Mouse (Mus musculus) MEL (cell line): Measurements from ENCODE around the gene Smarcd1. TPM values are rescaled to one million over a fixed set of nuclear protein-coding genes. Genes with fewer than 3 reads are reported as not detected.
"Not testable (repeated sequence)": the region's sequence is repeated elsewhere in the genome, so short reads cannot be mapped to it uniquely, and the experiment has no call there.

Experiments used
- DNase-seq: peaks from one replicate; pipeline ENCODE4 v3.0.0; 2011; ENCODE audit warnings: low read depth, low spot score
- H3K27ac ChIP-seq: 2 replicates; pipeline ENCODE4 v1.5.1; 2012; ENCODE audit warnings: low read depth, mild to moderate bottlenecking, control low read depth, low read length, moderate library complexity; ENCODE audit not compliant: control insufficient read depth
- H3K27me3 ChIP-seq, 2 experiments: fragments of 150-350 bp in 1 of 2; sonication (generic) in 1 of 2; 2 replicates each; pipeline ENCODE4 v1.6.1; 2012; ENCODE audit warnings: low read length in 2 of 2, mild to moderate bottlenecking in 2 of 2, improper control_type of control experiment in 1 of 2, moderate library complexity in 1 of 2; ENCODE audit not compliant: insufficient read depth in 2 of 2, control insufficient read depth in 1 of 2
- H3K36me3 ChIP-seq, 2 experiments: 2 replicates each; pipeline ENCODE4 v1.6.1; 2012 to 2014; ENCODE audit warnings: low read length in 2 of 2, improper control_type of control experiment in 1 of 2, inconsistent platforms in 1 of 2, mild to moderate bottlenecking in 1 of 2; ENCODE audit not compliant: insufficient read depth in 2 of 2, control insufficient read depth in 1 of 2
- H3K4me1 ChIP-seq, 2 experiments: fragments of 150-350 bp in 1 of 2; sonication (generic) in 1 of 2; 2 replicates each; pipeline ENCODE4 v1.6.1; 2012; ENCODE audit warnings: low read length in 2 of 2, improper control_type of control experiment in 1 of 2, mild to moderate bottlenecking in 1 of 2; ENCODE audit not compliant: insufficient read depth in 2 of 2, control insufficient read depth in 1 of 2
- H3K4me3 ChIP-seq, 2 experiments: fragments of 150-350 bp in 1 of 2; sonication (generic) in 1 of 2; 2 replicates each; pipeline ENCODE4 v1.5.1; 2012; ENCODE audit warnings: low read depth in 2 of 2, low read length in 2 of 2, mild to moderate bottlenecking in 2 of 2, moderate library complexity in 2 of 2, control low read depth in 1 of 2, improper control_type of control experiment in 1 of 2; ENCODE audit not compliant: control insufficient read depth in 1 of 2, insufficient read depth in 1 of 2
- H3K79me2 ChIP-seq: 2 replicates; pipeline ENCODE4 v1.6.1; 2012; ENCODE audit warnings: mild to moderate bottlenecking, low read length, moderate library complexity; ENCODE audit not compliant: control insufficient read depth, poor library complexity, insufficient read depth
- H3K9ac ChIP-seq: 2 replicates; pipeline ENCODE4 v1.6.1; 2012; ENCODE audit warnings: low read depth, mild to moderate bottlenecking, control low read depth, low read length, moderate library complexity; ENCODE audit not compliant: control insufficient read depth, poor library complexity, severe bottlenecking
- H3K9me3 ChIP-seq: fragments of 150-350 bp; sonication (generic); replicated peaks from 2 replicates; pipeline ENCODE4 v1.6.1; 2012; ENCODE audit warnings: mild to moderate bottlenecking, low read length, improper control_type of control experiment, moderate library complexity; ENCODE audit not compliant: insufficient read depth
- MEF2A ChIP-seq: IDR thresholded peaks from 2 replicates; pipeline ENCODE4 v1.6.1; 2014; ENCODE audit warnings: low read depth, mild to moderate bottlenecking, inconsistent platforms, low read length, improper control_type of control experiment; ENCODE audit not compliant: poor library complexity, insufficient replicate concordance, severe bottlenecking; ENCODE audit errors: extremely low read depth
- MXI1 ChIP-seq: IDR thresholded peaks from 2 replicates; pipeline ENCODE4 v1.6.1; 2011; ENCODE audit warnings: mild to moderate bottlenecking, low read depth, low read length, improper control_type of control experiment
- POLR2AphosphoS2 ChIP-seq: IDR thresholded peaks from 2 replicates; pipeline ENCODE4 v1.6.1; 2011; ENCODE audit warnings: low read length, improper control_type of control experiment
- RAD21 ChIP-seq: IDR thresholded peaks from 2 replicates; pipeline ENCODE4 v1.6.1; 2011; ENCODE audit warnings: mild to moderate bottlenecking, low read depth, low read length, improper control_type of control experiment
- SIN3A ChIP-seq: IDR thresholded peaks from 2 replicates; pipeline ENCODE4 v1.6.1; 2012; ENCODE audit warnings: low read length, improper control_type of control experiment, inconsistent platforms
- SMC3 ChIP-seq: IDR thresholded peaks from 2 replicates; pipeline ENCODE4 v1.6.1; 2011; ENCODE audit warnings: low read depth, low read length, improper control_type of control experiment
- TAL1 ChIP-seq: IDR thresholded peaks from 2 replicates; pipeline ENCODE4 v1.6.1; 2012; ENCODE audit warnings: mild to moderate bottlenecking, inconsistent platforms, low read length, moderate library complexity, mixed read lengths
- TBP ChIP-seq: IDR thresholded peaks from 2 replicates; pipeline ENCODE4 v1.8.0; 2011; ENCODE audit warnings: low read depth, low read length, improper control_type of control experiment
- UBTF ChIP-seq: IDR thresholded peaks from 2 replicates; pipeline ENCODE4 v1.6.1; 2012; ENCODE audit warnings: low read depth, mild to moderate bottlenecking, inconsistent platforms, low read length, improper control_type of control experiment, moderate library complexity, borderline replicate concordance; ENCODE audit not compliant: insufficient read depth
- USF2 ChIP-seq, 2 experiments: IDR thresholded peaks; 2 replicates each; pipeline ENCODE4 v1.6.1; 2011 to 2012; ENCODE audit warnings: improper control_type of control experiment in 2 of 2, low read length in 2 of 2, borderline replicate concordance in 1 of 2, inconsistent platforms in 1 of 2, low read depth in 1 of 2, mild to moderate bottlenecking in 1 of 2; ENCODE audit not compliant: insufficient read depth in 1 of 2
- ZMIZ1 ChIP-seq: IDR thresholded peaks from 2 replicates; pipeline ENCODE4 v1.6.1; 2012; ENCODE audit warnings: low read depth, mild to moderate bottlenecking, inconsistent platforms, low read length, improper control_type of control experiment, moderate library complexity
- ZNF384 ChIP-seq: IDR thresholded peaks from 2 replicates; pipeline ENCODE4 v1.6.1; 2012; ENCODE audit warnings: low read depth, mild to moderate bottlenecking, inconsistent platforms, low read length, improper control_type of control experiment
- polyA plus RNA-seq, 2 experiments: library from polyadenylated mRNA; stranded (reverse) in 1 of 2; unstranded in 1 of 2; fragments of >175 nt in 1 of 2; fragments of >200 nt in 1 of 2; gene quantifications; 2 replicates each; pipeline versions ENCODE4 v1.2.1 to v1.2.4; 2012; ENCODE audit warnings: low replicate concordance in 2 of 2, low read depth in 1 of 2; ENCODE audit not compliant: insufficient read length in 2 of 2, insufficient read depth in 1 of 2, missing spikeins in 1 of 2
- total RNA-seq: library from RNA; depleted of rRNA; stranded (reverse); fragments of 300-350 nt; gene quantifications from 2 replicates; pipeline ENCODE4 v1.2.3, GENCODE M21; 2012

Gene Smarcd1
- total and polyA plus RNA-seq, 3 experiments: 20.1 to 247 (median 72.5) TPM

GRCm38 (mm10) chr15:99725341-99726155 lies 23.6 kb downstream of the Smarcd1 start, which contains the start of gene Cox14 (continued):
- TF ChIP-seq USF2 (IDR thresholded peaks at IDR 0.05; ENCODE audit: borderline replicate concordance in 1 of 2, insufficient read depth in 1 of 2, low read depth in 1 of 2, low read length in 2 of 2) (no peak), ZMIZ1 (peak; percentile 90), RAD21 (peak; percentile 12; the same call in 1 of the 2 replicates), SIN3A (peak; percentile 90)

GRCm38 (mm10) chr15:99726549-99726948 lies 24.6 kb downstream of the Smarcd1 start:
- peaks cover 13% of the 10 kb centered on the region for H3K79me2 ChIP-seq
- peak overlapping the region; percentile 84 for H3K9ac ChIP-seq
- H3K27ac ChIP-seq: no peak overlapping the region
- H3K9me3 ChIP-seq: no peaks in the 10 kb centered on the region
- DNase-seq: peak; percentile 38
- H3K36me3 ChIP-seq: peaks cover 6 to 10% of the 10 kb centered on the region in 2 experiments
- TF ChIP-seq TBP: no peak
- TF ChIP-seq SMC3: no peak
- TF ChIP-seq TAL1: no peak
- no peak for TF ChIP-seq MEF2A
- no peak for TF ChIP-seq UBTF
- no peak for TF ChIP-seq MXI1
- no peak for TF ChIP-seq POLR2AphosphoS2
- H3K4me3 ChIP-seq: peak overlapping the region; percentile 87 to 92
- H3K27me3 ChIP-seq: no peaks in the 10 kb centered on the region
- peaks cover 0 to 15% of the 10 kb centered on the region in 2 experiments; a peak in 2 of 4 replicates for H3K4me1 ChIP-seq

- not testable (repeated sequence) for DNase-seq, H3K9ac ChIP-seq, H3K36me3 ChIP-seq, H3K9me3 ChIP-seq, H3K4me3 ChIP-seq, H3K27ac ChIP-seq, H3K27me3 ChIP-seq
- H3K79me2 ChIP-seq: peaks cover 13% of the 10 kb centered on the region
- peak; percentile 68; the same call in 1 of the 2 replicates for TF ChIP-seq ZNF384
- peaks cover 0 to 15% of the 10 kb centered on the region in 2 experiments; a peak in 2 of 4 replicates for H3K4me1 ChIP-seq
These were observed 25.1 kb downstream of the Smarcd1 start for GRCm38 (mm10) chr15:99727039-99727438.
